Mouse (Mus musculus) kidney, postnatal 36 days (tissue): ENCODE data around the gene Mrps14.
A peak's percentile ranks its signal among the peaks of the same experiment; 100 is the strongest.

Experiments
- DNase-seq, 2 experiments: peaks; one replicate each; pipeline ENCODE4 v3.0.0; 2021 to 2022; ENCODE audit warnings: mixed read lengths in 2 of 2

The Mrps14 gene

GRCm38 (mm10) chr1:160231013-160231412 is 36.0 kb downstream of the Mrps14 start:
- DNase-seq = peak; percentile 47 to 48

DNA sequence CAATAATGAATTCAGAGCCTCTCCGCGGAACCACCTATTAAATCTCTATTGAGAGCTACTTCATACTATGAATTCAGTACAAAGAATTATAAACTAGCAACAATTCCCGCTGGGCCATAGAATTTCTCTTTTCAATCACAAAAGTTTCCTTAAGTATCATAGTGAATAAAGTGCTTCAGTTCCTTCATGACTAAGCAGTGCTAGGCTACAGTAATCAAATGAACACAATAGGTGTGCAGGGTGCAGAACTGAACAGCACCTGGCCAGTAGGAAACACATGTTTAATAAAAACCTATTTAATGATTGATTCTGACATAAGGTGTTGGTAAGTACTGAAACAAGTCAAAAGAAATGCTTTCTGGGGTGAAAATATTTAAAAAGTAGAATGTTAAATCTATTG is 37.1 kb downstream of the Mrps14 start:
- no peak for DNase-seq

DNA sequence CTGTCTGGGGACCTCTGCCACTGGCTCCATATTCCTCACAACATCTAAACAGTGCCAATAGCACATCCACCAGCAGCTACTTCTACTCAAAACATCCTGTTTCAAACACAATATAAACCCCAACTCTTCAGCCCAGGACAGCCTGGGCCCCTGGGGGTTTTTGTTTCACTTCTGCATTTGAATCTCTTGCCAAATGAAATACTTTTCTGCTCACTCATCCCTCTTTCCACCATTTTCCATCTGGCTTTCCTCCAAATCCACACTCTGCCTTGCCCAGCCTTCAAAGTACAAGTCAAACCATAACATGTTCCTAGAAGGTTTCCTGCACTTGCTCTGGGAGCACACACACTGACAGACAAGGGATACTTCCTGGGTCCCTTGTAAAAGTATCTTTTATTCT is 38.9 kb downstream of the Mrps14 start:
- no peak for DNase-seq

DNA sequence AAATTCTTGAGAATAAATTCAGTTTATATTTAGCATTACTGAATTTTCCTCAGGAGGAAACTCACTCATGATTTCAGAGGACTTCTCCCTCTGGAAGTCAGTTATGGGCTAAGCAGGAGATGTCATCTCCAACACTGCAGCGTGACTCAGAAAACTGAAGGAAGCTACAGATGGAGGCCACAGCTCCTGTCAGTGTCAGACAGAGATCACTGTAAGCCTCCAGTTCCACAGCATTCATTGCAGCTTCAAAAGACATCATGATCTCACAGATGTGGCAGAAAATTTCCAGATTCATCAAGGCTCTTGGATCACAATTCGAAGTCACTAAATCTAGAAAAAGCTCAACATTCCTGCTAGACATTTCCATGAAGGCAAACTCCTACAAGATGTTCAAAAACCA is 43.0 kb downstream of the Mrps14 start:
- no peak for DNase-seq

GRCm38 (mm10) chr1:160238852-160239443 is 43.9 kb downstream of the Mrps14 start:
- DNase-seq = no peak

GRCm38 (mm10) chr1:160240091-160240490 is 45.1 kb downstream of the Mrps14 start:
- no peak for DNase-seq

DNA sequence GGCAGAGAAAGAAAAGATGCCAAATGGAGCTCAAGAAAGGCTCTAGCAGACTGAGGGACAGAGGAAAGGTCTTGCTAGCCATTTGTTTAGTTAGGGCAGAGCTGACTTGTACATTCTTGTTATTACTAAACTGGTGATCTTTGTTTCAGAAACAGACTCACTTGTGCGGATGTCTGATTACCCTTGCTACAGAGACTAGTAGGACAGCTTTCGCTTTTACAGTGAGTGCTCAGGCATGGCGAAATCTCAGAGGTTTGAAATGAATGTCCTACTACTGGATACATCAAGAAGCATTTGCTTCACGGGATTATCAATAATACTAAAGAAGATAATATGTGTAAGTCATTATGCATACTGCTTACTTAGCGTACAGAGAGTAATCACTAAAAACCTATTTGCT is 49.7 kb downstream of the Mrps14 start:
- DNase-seq = no peak

DNA sequence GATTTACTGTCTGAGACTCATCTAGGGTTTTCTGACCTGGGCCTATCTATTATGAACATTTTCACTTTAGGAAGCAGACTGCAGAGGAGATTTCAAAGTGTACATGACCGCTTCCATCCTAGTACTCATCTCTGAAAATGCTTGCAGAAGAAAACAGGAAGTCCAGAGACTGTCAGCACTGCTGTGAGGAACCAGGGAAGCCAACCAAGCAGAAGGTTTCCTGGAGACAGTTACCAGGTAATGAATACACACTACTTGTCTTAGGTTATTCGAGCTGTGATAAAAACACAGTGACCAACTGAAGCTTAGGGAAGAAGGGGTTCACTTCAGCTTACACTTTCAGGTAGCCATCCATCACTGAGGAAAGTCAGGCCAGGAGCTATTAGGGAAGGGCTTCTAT is 50.9 kb downstream of the Mrps14 start:
- DNase-seq = no peak

DNA sequence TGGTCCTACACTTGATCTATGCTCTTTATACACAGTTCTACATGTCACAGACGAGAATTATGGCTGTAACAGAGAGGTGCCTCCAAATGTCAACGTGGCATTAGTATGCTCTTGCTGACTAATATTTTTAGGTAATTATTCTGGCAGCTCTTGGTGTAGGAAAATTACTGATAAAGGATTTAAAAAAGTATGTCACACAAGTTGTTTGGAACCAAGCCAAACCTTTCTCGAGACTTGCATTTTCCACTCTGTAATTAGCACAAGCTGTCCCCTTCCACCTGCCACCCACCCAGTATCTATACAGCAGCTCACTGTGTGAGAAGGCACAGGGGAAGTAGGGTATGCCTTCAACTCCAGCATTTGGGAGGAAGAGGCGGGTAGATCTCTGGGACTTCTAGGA is 51.8 kb downstream of the Mrps14 start:
- DNase-seq = no peak

DNA sequence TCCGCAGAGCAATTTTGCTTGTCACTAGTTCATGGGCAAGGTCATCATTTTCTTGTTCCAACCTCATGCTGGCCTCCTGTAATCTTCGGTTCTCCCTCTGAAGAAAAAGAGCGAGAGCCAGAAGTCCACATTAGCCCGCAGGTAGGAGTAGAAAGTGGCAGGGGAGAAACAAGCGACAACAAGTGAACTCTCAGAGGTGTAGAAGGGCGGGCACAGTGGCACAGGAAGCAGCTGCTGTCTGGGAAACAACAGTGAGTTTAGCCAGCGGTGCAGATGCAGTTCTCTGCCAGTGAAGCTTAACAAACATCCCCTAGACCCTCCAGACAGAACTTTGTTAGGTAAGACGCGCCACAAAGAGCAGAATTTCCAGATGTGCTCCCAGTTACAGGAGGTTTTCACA is 52.5 kb downstream of the Mrps14 start:
- DNase-seq = no peak

- no peak for DNase-seq
These were observed 54.8 kb downstream of the Mrps14 start for GRCm38 (mm10) chr1:160249786-160250185.

GRCm38 (mm10) chr1:160250782-160251181 is 55.8 kb downstream of the Mrps14 start:
- DNase-seq = no peak

- no peak for DNase-seq
These were observed 56.5 kb downstream of the Mrps14 start for GRCm38 (mm10) chr1:160251388-160252007.
